Mouse (Mus musculus) liver, postnatal 0 days (tissue): ENCODE results near the gene Samm50.

Source experiments
- CTCF ChIP-seq: sonication (generic); IDR thresholded peaks from 2 replicates; pipeline ENCODE4 v1.5.1; 2016; ENCODE audit warnings: antibody characterized with exemption, low read depth
- EP300 ChIP-seq: IDR thresholded peaks from 2 replicates; pipeline ENCODE4 v1.6.1; 2016; ENCODE audit warnings: antibody characterized with exemption, low read depth, mild to moderate bottlenecking

- TF ChIP-seq CTCF (no peak), EP300 (no peak)
These were observed 40.6 kb downstream of the Samm50 start for GRCm38 (mm10) chr15:84232609-84233008.
